Mouse (Mus musculus): ENCODE results near the gene Tmem179b. TPM values are rescaled to one million over a fixed set of nuclear protein-coding genes. Genes with fewer than 3 reads are reported as not detected.

The Tmem179b gene
- 10 to 100 TPM; 16.5 to 18.0 TPM for total RNA-seq (2021)

DNA sequence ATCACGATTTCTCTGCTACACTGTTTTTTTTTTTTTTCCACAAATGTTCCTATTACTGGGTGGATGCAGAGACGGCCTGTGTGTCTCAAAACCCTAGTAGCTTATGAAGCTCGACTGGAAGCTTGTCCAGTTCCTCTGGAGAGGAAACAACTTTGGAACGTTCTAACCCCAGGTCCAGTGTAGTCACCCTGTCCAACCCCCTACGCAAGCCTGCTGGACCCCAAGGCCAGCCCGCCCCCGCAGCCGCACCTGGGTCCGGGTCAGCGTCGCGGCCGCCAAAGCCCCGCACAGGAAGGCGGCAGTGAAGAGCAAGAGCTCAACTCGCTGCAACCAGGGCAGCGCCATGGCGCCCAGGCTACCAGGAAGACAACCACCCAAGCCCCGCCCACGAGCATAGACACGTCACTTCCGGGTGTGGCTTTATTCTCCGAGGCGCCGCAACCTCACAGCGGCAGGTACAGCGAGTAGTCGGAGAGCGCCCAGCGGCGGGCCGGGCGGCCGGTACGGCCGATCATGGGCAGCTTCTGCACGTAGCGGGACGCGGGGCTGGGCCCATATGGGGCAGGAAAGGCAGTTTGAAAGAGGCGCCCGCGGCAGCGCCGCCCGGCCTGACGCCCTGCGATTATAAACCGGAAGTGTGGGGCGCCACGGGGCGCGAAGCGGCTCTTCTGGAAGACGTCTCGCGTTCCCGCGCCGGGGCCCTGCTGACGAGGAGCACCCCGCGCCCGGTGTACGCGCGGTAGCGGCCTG is at the start of gene Tmem179b:
Gene Tmem179b, minus strand, starts transcription at position 382 of the 750 bp plus-strand sequence.
- intact Hi-C loops (cut with DNase I): no loop called here
- peak; percentile 96 to 99 for DNase-seq

DNA sequence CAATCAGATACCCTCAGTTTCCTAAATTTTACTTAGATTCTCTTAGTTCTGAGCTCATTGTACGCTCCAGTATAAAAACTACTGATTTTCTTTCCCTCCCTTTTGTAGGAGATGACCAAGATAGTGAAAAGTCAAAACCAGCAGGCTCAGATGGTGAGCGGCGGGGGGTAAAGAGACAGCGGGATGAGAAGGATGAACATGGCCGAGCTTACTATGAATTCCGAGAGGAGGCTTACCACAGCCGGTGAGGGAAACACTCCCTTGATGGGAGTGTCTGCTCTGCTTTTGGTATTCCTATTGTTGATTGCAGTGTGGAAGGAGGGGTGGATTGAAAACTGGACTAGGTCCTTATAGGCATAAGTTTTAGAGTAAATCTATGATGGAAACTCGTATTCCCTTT is 48.4 kb upstream of the Tmem179b start:
- intact Hi-C loops (cut with DNase I): loop anchor here (5.0 kb wide), 2 partner anchors 65 to 100 kb away; partner anchors contain the start of genes Nxf1 and Slc3a2
- no peak for DNase-seq

DNA sequence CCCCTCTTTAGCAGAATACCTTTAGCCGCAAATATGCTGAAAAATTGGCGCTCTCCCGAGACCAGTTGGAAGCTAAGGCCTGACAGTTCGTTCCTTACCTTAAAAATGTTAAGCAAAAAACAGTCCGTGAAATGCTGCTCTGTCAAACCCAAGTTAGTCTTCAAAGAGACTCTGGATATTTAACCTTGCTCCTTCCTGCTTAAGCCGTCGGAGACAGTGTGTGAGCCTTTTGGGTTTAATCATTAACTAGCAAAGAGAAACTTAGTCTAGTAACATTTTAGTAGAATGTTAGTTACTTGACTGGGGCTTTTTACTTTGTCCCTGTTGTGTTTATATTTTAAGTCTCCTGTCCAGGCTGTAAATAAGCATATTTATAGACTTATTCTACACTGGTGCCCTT is 46.9 kb upstream of the Tmem179b start:
- intact Hi-C loops (cut with DNase I): loop anchor here (2.0 to 5.0 kb wide), 3 partner anchors 16 to 99 kb away; partner anchors contain the start of genes Bscl2, Nxf1 and Slc3a2
- no peak for DNase-seq

DNA sequence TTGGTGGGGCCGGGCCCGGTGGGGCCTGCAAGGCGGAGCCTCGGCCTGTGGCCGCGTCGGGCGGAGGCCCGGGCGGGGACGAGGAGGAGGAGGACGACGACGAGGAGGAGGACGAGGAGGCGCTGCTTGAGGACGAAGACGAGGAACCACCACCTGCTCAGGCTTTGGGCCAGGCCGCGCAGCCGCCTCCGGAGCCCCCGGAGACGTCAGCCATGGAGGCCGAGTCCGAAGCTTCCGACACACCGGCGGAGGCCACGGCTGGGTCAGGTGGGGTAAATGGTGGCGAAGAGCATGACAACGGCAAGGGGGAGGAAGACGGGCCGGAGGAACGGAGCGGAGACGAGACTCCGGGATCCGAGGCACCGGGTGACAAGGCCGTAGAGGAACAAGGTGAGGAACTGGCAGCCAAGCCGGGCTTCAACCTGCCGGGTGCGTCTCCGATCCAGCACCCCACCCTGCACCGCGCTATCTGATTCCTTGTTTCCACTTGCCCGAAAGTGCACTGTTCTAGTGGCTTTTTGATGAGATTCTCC is 46.2 kb upstream of the Tmem179b start:
- intact Hi-C loops (cut with DNase I): loop anchor here (2.0 to 5.0 kb wide), 3 partner anchors 16 to 98 kb away; partner anchors contain the start of genes Bscl2, Nxf1 and Slc3a2
- DNase-seq: no peak

DNA sequence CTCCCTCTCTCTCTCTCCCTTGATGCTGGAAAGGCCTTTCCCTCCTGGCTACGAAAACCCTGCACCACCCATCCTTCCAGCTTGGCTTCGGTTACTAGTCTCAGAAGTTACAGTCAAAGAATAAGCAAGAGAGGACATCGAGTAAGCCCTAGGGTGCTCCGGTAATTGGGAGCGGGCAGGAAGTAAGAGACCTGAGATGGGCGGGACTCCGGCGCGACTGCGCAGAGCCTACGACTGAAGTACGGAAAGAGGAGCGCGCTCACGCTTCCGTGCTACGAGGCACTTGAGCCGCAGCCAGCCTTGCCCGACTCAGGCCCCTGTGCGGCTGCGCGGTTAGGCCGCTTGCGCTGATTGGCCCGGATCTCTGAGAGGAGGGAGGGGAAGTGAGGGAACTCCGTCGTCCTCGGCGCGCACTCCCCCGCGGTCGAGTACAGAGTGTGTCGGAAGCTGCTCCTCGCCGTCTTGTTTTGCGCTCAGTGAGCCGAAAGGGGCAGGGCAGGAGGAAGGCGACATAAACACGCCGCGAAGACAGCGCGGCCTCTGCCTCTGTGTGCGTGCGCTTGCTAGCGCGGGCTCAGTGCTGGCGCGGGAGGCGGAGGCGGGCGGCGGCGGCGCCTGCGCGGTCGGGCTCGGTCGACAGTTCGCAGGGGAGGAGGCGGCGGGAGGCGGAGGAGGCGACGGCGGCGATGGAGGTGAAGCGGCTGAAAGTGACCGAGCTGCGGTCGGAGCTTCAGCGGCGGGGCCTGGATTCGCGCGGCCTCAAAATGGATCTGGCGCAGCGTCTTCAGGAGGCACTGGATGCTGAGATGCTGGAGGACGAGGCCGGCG is 45.5 kb upstream of the Tmem179b start, which contains the start of gene Hnrnpul2:
Gene Hnrnpul2, plus strand, starts transcription at position 415 of the 828 bp plus-strand sequence.
- DNase-seq: peak; percentile 98
- intact Hi-C loops (cut with DNase I): loop anchor here (2.0 to 5.0 kb wide), 3 partner anchors 17 to 98 kb away; partner anchors contain the start of genes Bscl2, Nxf1 and Slc3a2

DNA sequence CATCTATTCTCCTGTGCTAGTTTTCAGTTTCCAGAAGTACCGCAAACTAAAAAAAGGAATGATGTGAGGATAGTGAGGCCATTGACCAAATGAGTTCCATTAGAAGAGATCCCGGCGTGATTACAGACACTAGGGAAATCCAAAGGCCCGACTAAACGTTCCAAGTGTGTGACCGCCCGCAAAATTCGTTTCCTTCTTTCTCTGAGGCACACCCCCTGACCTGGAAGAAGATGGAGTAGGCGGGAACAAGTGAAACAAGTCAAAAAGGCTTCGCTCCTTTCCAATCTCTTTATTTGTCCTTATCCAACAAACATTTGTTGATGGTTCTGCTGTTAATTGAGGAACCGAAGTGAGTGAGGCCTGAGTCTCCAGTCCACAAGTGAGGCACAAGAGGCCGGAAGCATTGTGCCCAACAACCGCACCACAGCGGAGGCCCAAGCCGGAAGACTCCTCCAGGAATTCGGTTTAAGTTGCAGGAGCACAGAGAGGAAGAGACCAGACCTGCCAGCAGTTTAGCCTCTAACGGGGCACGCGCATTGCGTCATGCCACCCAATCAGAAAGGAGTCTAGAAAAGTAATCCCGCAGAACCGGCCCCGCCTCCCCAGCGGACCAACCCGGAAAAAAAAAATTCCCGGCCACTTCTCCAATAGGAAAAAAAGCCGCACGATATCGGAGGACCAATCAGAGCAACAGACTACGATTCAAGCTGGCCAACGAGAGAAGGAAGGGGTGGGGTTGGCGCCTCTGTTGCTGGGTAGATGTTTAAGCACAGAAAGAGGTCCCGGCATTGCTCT is 44.7 kb upstream of the Tmem179b start, which contains the start of gene Ttc9c:
Gene Ttc9c, minus strand, starts transcription at position 533 of the 795 bp plus-strand sequence.
- peak; percentile 91 to 92 for DNase-seq
- intact Hi-C loops (cut with DNase I): no loop called here

DNA sequence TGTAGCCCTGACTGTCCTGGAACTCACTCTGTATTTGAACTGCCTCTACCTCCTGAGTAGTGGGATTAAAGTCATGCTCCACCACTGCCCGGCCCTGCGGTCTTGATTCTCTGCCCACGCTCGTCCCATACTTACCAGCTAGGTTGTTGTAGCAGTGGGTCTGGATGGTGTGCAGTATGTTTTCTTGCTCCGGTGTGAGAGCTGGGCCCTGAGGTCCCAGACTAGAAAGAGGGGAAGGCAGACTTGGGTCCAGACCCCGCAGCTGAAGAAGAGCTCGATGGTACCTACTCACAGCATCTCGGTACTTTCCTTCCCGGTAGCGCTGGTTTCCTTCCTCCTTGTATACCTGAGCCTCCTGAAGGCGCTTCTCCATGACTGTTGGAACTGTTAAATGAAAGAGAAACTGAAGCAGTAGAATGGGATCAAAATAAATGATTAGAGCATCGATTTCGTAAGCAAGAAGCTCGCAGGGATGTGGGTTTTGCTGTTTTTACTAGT is 44.1 kb upstream of the Tmem179b start:
- intact Hi-C loops (cut with DNase I): no loop called here
- no peak for DNase-seq

DNA sequence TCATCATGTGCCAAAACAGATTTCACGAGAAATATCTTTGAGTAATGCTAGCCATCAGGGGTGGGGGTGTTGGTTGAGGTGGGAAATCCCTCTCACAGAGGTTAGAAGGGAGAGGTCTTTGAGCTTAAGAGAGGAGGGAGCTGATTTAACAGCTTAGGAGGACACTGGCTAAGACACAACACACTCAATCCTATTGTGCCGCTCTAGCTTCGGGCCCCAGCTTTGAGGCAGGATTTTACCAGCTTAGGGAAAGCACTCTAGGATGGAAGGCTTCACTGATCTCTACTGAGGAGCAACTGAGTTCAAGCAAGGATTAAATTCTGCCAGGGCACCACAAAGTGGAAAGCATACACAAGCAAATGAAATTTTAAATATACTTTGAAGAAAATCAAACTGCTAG is 42.7 kb upstream of the Tmem179b start:
- no peak for DNase-seq
- intact Hi-C loops (cut with DNase I): loop anchor here (2.0 kb wide), 1 partner anchor 14 kb away; the partner anchor contains the start of gene Zbtb3

DNA sequence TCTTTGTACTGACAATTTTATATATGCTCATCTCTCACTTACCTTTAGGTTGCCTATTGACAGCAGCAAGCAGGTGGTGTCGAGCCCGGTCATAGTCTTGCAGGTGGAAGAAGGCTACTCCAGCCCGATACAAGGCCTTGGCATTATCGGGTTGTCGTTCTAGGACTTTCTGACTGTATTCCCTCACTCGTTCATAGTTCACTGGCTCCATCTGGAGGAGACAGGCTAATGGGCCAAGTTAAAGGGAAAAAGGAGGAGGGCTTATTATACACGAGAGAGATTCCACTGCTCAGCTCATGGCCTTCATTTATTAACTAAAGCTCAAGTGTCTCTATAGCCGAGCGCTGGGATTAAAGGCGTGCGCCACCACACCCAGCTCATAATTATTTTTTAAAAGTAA is 41.5 kb upstream of the Tmem179b start:
- intact Hi-C loops (cut with DNase I): loop anchor here (2.0 kb wide), 1 partner anchor 13 kb away; the partner anchor contains the start of gene Zbtb3
- DNase-seq: no peak

DNA sequence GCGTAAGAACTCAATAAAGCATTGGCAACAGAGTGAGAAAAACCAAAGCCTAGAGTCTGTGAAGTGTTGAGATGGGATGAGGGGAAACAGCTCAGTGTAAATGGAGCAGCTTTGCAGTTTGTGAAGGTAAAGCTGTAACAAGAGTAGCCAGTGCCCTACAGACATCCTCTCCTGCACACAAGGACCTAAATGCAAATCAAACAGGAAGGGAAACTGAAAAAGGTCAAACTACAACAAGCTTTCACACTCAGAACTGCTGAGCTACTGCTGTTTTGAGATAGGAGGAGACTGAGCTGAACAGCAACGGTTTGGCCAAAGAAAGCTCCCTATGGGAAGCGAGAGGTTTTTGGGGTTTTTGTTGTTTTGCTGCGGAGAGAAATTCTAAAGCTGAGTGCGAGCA is 32.5 kb upstream of the Tmem179b start:
- DNase-seq: no peak
- intact Hi-C loops (cut with DNase I): no loop called here

DNA sequence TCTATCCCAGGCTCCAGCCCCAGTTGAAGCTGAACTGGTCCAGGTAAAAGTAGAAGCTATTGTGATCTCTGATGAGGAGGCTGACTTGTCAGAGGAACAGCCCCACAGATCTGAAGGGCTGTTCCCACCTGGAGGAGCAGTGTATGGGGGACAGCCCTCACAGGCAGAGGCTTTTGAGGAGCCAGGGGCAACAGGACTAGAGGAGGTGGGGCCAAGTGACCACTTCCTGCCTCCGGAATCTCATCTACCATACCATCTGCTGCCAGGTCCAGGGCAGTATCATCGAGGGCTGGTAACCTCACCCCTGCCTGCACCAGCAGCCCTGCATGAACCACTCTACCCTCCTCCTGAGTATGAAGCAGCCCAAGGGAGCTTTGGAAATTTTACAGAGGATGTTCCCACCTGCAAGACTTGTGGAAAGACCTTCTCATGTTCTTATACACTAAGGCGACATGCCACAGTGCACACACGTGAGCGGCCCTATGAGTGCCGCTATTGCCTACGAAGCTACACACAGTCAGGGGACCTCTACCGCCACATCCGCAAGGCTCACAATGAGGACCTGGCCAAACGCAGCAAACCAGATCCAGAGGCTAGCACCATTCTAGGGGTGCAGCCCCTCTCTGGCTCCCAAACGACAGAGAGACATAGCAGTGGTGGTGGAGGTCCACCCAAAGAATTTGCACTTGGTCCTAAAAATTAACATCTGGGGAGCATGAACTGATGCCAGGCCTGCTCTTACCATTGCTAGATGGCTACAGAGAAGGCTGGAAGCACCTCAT is 29.8 kb upstream of the Tmem179b start:
- DNase-seq: no peak
- intact Hi-C loops (cut with DNase I): loop anchor here (2.0 kb wide), 1 partner anchor 13 kb away; no protein-coding TSS in a partner anchor

DNA sequence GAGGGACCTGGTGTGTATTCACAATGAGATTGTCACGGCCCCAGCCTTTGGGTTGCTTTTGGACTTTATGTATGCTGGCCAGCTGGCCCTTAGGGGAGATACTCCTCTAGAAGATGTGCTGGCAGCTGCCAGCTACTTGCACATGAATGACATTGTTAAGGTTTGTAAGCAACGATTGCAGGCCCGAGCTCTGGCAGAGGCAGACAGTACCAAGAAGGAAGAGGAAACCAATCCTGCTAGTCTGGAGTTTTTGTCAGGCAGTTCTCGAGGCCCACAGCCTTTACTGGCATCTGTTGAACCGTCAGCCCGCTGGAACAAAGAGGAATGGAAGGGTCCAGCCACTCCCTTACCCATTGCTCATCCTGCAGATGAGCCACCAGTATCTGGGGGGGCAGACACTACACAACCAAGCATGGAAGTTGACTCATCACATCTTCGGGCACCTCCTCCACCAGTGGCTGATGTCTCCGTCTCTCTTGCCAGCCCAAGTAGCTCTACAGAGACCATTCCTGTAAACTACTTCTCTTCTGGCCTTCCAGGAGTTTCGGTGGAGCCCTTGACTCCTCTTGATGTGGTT is 29.0 kb upstream of the Tmem179b start:
- intact Hi-C loops (cut with DNase I): loop anchor here (2.0 kb wide), 1 partner anchor 14 kb away; no protein-coding TSS in a partner anchor

DNA sequence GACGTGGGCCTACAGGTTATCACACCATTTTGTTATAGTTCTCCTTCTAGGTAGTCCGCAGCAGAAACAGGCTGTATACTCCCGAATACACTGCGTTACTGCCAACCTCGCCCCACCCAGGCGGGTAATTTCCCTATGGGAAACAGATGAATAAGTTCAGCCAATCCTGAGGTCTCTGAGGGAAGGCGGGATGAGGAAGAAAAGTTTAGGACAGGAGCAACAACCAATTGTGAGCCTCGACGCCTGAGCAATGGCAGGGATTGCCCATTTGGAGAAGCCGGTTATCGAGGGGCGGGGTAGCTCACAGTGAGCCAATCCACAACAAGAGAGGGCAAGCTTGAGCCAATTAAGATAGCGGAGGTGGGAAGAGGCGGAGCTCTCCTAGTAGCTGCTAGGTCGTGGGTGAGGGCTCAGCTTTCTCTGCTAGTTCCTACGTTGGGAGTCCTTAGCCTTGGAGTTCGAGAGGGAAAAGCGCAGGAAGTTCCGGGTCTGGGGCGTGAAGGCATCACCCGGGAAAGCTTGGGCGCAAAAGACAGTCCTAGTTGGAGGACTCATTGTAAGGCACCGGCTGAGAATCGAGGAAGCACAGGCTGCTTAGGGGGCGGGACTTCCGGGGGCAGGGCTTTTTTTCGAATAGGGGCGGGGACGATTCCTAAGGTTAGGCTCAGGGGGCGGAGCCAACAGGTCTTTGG is 28.0 kb upstream of the Tmem179b start, which contains the start of gene Zbtb3:
Gene Zbtb3, plus strand, starts transcription at position 426 of the 692 bp plus-strand sequence.
- peak; percentile 86 to 89 for DNase-seq
- intact Hi-C loops (cut with DNase I): loop anchor here (2.0 kb wide), 1 partner anchor 15 kb away; no protein-coding TSS in a partner anchor

More for the DNA sequence above, 29.0 kb upstream of the Tmem179b start:
- no peak for DNase-seq

DNA sequence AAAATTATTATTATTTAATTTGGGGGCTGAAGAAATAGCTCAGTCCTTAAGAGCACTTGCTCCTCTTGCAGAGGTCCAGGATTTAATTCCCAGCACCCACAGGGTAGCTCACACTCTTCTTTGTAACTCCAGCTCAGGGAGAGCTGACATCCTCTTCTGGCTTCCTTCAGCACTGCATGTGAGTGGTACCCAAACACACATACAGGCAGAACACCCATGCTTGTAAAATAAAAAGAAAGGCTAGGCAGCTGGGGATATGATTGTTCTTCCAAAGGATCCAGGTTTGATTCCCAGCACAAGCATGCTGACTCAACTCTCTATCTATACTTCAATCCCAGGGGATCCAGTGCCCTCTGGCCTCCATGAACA is 24.7 kb upstream of the Tmem179b start:
- DNase-seq: no peak
- intact Hi-C loops (cut with DNase I): no loop called here

DNA sequence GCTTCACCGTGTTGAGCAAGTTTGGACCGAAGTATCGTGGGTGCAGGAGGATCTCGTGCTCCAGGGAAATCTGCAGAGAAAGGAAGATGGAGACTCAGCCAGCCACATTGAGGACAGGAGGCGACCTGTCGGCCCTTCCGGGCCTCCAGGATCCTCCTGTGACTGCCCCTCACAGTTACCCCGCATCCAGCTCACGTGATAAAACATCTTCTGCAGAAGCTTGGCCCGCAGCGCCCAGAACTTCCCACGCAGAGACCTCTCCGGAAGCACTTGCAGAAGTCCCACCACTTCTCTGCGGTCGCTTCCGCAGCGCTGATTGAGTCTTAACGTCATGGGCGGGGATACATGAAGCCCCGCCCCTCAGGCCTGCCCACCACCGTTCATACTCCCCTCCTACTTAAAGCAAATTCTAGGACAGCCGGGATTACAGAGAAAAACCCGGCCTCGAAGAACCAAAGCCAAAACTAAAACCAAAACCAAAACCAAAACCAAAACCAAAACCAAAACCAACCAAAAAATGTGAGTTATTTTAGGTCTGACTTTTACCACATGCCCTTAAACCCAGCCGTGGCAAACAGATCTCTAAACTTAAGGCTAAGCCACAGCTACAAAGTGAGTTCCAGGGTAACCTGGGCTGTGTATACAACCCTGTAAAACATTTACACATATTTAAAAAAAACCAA is 24.1 kb upstream of the Tmem179b start, which contains the start of gene Polr2g:
Gene Polr2g, minus strand, starts transcription at position 314 of the 683 bp plus-strand sequence.
- intact Hi-C loops (cut with DNase I): no loop called here
- peak; percentile 86 to 89 for DNase-seq

DNA sequence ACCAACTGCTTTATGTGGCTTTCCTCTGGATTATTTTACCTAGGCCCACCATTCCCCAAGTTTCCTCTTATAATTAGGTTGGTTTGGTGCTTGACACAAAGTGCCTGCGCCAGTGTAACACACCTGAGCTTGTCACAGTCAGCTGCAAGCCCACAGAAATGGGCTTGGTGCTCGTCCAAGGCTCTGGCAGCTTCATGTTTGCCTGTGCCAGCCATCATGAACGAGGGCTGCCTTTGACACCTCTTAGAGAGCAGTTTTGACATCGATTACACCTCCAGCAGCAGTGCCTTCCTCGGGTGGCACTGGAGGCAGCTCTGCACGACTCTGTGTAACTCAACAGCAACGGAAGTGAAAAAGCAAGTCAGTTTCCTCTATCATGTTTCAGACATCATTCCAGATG is 15.9 kb upstream of the Tmem179b start:
- intact Hi-C loops (cut with DNase I): no loop called here
- no peak for DNase-seq

DNA sequence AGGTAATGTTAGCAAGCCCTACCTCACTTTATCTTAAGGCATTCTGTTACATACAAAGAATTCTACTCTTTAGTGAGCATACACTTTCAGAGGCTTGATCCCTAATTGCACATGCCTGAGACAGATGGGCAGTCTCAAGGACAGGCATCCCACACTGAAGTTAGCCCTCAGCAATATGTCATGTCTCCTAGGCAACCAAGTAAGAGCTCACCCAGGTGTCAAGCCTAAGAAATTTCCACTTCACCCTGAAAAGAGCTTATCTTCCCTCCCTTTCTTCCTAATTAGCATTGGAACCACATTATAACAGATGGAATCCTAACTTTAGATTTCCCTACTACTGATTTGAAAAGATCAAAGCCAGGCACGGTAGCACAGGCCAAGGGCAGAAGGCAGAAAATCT is 14.9 kb upstream of the Tmem179b start:
- intact Hi-C loops (cut with DNase I): no loop called here

More for the DNA sequence above, 14.9 kb upstream of the Tmem179b start:
- DNase-seq: no peak

Data from heart, postnatal 36 days (tissue).